Mouse (Mus musculus) cerebellum, adult 11 months (tissue): ENCODE data around the gene Gatm.

Experiments
- DNase-seq: peaks from one replicate; pipeline ENCODE4 v3.0.0; 2022

The Gatm gene

DNA sequence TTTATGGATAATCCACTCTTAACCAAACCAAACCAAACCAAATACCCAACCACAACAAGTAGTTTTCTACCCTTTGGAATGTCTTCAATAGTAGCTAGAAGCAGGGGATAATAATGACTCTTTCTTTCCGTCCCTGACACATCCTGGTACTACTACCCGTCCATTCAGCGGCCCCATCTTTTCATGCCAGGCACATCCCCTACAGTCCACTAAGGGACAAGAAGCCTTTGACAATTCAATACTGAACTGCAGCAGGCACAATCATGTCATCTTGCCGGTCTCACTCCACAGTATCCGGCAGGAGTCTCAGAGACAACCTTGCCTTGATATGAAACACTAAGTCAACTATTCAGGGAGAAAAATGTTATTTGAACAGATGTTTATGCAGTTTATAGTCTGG is 5.3 kb downstream of the Gatm start:
- no peak for DNase-seq

DNA sequence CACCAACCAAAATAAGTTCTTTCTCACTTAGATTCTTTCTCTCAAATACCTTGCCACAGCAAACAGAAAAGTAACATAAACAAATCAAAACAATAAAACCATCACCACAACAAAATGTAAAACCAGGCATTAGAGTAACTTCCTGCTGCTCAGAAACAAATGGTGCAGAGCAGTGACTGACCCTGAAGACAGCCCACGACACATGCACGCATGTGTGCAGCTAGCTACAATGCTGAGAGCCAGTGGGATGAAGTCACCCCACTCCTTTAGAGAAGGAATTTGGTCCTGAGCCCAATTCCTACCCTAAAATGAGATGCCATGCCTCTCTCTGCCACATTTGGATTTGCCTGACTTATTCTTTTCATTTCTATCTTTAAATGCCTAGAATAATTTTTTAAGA is 9.7 kb downstream of the Gatm start:
- DNase-seq, result no peak

DNA sequence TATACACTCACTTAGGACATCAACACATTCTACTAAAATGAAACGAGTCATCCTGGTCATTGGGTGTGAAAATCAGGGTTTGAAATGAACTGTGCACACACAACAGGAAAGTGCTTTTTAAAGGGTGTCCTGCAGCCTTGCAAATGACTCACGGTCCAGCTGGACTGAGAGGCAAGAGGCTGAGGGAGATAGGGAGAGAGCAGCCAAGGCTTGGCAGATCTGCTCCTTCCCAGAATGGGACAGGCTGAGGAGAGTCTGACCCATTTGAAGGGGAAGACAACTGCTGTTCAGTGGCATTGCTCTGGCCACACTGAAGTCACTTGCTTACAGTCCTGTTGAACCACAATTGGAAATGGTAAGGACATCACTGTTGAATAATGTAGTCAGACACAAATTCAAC is 11.4 kb downstream of the Gatm start:
- peak; percentile 50 for DNase-seq

DNA sequence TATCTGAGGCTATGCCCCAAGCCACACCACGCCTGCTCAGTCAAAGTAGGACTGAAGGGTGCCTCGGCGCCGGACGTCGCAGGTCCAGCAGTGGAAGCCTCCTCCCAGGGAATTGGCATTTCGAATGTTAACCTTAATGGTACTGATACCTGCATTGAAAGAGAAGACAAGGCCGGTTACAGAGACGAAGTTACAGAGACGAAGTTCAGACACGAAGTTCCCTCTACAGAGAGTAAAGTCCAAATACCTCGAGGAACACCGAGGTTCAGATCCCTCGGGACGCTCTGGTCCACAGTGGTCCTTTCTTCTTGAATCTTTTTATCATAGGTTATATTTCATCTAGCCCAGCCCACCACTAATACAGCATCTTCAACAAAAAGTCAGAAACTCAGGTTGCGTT is 15.6 kb downstream of the Gatm start:
- DNase-seq, result no peak

DNA sequence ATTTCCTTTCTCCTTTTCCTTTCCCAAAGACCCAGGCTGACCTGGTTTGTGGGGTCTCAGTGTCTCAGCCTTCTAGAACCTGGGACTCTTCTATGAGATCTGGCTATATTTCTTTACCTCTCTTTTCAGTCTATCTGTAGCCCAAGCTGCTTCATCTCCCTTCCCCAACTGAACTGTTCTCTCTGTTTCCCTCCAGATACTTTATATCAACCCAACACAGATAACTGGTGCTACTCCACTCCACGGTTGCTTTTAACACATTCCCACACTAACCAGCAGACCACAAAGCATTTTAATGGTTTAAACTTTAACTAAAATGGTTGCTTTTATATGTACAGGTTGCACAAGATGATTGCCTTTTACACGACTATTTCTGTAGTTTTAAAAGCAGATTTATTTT is 19.9 kb downstream of the Gatm start:
- no peak for DNase-seq

DNA sequence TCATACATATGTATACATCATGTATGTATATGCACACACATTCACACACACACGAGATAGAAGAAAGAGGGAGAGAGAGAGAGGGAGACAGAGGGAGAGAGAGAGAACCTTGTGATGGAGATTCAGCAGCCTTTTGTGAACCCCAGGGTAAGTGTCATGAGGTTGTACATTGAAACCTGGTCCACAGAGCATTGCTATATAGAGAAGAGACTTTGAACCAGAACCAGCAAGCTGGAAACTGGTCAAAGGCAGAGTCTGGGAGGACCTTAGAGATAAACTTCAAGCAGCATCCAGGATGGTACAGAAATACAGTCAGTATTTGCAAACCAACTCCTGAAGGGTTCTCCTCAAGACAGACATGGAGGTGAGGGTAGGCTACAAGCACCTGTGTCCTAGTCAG is 20.8 kb downstream of the Gatm start:
- DNase-seq, result no peak

DNA sequence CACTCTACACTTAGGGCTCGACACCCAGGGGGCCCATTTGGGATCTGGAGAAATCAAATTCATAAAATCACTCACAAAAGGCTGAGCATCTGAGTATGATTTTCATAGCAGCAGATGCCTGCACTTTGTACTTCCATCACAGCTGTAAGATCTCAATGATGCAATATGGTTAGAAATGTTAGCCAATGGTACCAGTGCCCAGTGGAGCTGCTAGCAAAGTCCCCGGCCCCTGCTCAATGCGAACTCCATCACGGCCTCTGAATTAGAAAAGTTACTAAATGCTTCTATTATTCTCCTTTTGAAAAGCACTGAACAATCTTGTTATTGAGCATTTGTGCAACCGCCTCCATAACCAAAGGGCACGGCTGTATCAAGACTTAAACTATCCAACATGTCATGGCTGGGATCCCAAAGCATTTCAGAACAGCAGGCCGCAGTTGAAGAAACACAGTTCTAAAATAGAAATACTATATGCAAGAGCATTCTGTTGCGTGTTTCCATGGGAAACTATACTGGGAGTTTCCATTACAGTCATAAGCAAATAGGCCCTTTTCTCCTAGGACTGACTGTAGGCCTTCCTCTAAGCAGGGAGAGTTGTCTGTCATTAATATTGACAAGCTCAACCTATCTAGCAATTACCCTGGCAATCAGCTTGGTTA is 23.1 kb downstream of the Gatm start:
- no peak for DNase-seq

DNA sequence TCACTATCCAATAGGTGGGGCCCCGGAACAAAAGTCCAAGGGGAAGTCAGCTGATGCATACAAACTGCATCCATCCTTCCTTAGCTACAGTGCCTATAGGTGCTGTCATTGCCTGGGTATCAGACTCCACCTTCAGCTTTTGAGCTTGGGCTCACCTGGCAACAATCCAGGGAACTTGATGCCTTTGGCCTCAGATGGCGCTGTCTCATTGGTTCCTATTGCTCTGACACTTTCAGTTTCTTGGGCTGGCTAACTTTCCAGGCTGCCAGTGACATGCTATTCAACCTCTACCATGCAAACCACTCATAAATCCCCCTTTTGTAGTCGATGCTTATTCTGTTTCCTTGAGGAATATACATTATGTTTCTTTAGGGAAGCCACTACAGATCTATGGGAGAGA is 24.8 kb downstream of the Gatm start:
- no peak for DNase-seq

DNA sequence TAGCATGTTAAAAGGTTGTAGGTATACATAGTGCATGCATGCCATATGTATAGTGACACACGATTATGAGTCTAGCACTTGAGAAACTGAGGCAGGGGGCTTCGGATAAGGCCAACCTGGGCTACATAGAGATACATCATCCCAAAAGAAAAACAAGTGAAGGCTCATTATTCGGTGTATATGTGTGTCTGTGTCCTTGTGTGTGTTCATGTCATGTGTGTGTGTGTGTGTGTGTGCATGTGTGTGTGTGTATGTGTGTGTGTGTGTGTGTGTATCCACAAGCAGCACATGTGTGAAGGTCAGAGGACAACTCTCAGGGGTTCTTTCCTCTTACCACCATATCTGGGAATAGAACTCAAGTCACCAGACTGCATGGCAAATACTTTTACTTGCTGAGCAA is 28.8 kb downstream of the Gatm start:
- no peak for DNase-seq

DNA sequence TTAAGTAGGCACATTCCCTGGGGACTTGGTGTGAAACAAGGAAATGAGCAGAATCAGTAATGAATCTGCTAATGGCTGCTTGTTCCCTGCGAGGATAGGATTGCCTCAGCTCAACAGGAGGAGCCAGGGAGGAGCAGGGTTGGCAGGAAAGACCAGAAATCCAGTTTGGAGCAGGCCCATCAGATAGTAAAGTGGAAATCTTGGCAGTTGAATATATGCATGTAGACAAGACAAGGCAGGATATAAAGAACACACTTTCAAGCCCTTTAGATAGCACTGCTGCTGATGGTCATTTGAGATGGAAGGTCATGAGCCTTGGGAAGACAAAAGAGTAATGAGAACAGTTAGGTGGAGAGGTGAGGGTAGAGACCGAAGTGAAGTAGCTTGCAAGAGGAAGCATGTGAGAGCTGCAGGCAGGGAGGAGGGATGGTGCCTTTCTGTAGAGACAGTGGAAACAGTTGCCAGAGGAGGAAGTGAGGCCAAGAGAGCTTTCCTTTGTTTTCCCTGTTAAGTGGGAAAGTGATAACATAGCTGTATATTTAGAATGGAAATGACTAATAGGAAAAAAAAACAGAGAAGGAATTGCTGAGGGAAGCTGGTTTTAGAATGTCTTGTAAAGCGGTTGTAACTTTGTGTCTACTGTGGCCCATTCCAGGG is 29.6 kb downstream of the Gatm start:
- no peak for DNase-seq

DNA sequence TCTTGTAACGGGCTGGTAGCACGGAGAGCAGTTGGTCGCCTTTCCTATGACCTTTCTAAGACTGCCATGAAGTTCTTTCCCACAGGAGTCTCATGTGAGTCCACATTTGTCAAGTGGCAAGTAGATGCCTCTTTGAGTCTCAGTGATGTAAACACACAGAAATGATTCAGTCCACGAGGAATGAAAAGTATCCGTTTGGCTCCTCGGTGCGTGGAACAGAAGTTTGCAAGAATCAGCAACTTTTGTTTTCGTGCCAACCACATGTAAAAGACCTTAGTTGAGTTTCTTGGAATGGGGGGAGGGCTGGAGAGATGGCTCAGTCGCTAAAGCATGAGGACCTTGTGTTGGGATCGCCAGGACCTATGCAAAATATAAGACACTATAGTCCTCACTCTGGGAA is 30.7 kb downstream of the Gatm start:
- DNase-seq, result no peak

DNA sequence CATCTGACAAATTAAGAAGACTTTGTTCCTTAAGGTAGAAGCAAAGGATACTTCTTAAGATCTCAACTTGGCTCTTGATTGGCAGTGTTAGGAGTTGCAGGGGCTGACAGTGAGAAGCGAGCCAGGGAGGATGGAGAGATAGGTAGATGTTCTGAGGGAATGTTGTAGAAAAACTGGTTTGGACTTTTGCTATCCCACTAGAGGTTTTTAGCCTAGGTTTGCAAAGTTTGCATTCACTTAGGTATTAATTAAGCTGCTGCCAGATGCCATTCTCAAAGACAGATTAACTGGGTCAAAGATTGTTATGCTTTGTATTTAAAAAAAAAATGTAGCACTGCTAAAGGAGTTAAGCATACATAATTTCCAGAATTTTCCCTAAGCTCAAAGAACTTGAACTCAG is 33.8 kb downstream of the Gatm start:
- no peak for DNase-seq

DNA sequence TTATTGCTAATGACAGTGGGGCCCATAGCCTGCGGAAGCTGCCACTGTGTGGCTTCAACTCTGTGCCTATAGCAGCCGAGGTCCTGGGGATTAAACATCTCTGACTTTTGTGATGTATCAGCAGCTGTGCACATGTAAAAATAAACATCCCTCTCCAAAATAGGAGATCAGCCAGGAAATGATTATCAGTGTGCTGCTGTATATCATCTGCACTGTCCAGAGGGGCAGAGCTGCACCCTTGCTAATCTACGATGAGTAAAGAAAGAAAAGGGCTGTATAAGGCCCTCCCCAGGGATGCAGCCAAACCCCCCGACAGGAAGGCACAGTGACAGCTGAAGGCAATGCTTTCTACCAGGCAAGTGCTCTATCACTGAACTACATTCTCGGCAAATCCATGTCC is 34.8 kb downstream of the Gatm start:
- no peak for DNase-seq

DNA sequence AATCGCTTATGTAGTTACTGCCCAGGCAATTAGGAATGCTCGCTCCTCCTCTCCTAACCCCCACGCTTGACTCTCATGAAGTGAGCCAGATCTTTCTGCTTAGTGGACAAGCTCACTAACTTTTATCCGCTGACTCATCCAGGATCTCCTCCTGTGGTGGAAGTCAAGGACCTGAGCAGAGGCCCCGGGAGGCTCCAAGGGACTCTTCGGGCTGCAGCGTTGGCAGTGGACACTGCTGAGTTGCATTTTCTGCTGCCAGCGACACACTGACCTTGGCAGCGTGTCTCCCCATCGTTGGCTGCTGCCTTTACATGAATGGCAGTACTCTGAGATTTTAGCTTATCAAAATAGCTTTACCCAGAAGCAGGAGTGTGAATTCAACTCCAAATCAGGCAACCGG is 35.6 kb downstream of the Gatm start:
- DNase-seq, result no peak

DNA sequence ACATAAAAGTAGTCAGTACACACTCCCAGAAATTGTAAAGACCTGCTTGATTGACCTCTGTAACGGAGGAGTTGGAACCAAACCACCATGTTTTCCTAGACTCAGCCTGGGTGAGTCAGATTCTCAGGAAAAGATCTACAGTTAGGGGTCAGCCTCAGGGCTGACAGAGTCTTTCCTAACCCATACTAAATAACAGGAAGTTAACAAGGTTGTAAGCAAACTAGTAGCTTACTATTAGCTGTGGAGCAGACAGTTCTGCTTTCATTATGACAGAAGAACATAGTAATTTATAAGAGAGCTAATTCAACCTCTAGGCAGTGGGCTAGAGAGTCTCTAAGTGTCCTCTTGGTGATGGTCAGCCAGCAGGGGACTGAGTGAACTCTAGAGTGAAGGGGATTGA is 38.7 kb downstream of the Gatm start:
- no peak for DNase-seq

DNA sequence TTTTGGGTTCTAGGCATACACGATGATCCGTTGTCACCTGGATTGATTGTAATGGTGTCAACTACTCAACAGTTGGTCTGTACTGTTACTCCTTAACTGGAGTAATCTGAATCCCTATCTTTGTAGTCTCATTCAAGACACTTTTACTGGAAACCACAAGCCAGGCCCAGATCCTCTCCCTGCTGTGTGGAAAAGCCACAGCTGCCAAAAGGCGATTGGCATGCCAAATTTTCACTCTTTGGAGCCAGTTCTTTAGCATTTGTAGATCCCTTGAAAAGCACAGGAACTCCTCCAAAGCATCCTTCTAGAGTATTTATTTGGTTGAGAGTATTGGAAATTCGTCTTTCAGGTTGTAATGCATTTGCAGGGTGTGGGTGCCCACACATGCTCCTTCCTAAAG is 39.8 kb downstream of the Gatm start:
- DNase-seq, result no peak

DNA sequence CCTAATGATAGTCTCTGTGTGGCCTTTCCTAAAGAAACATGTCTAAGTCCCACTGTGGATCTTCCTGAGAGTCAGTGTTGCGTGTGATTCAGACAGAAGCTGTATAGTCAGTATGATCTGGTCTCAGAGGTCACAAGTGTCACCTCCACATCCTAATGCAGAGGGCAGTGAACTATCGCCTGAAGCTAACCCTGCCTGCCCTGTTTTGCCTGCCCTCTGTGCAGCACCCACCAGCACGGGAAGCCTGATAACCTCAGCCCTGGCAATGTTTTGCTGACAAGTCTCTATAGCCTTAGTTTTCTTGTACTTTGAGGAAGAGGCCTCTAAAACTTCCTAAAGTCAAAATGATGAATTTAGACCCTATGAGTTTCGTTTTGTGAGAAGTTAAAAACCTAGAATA is 40.7 kb downstream of the Gatm start:
- DNase-seq, result no peak

DNA sequence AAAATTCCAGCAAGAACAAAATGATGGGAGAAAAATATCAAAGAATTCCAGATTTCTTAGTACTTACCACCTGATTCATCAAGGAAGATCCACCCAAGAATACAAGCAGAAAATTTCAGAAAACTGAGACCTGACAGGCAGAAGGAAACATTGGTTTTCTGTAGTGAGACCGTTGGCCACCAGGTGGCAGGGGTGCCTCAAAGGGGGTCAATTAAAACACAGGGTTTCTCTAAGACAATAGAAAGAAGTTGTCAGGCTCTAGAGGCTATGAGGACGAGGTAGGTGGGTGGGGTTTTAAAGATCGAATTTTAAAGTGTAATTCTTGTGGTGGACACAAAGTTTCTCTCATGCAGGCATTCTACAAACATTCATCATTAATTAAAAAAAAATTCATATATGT is 41.7 kb downstream of the Gatm start:
- DNase-seq, result peak; percentile 27

DNA sequence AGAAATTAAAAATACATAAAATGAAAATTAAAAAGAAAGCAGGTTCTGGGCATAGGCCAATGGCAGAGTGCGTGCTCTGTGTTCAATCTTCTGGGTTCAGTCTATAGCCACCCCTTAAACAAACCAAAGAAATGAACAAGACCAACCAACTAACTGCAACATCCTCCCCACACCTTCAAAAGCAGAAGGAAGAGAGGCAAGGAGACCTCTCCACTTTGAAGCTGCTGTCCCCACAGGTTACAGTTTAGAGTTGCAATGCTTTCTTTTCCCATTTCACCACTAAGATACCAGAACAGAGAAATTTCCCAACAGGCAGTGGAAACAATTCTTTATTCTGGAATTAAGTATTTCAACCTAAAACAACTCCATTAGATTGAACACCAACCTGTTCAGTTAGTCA is 48.9 kb downstream of the Gatm start:
- DNase-seq, result no peak

DNA sequence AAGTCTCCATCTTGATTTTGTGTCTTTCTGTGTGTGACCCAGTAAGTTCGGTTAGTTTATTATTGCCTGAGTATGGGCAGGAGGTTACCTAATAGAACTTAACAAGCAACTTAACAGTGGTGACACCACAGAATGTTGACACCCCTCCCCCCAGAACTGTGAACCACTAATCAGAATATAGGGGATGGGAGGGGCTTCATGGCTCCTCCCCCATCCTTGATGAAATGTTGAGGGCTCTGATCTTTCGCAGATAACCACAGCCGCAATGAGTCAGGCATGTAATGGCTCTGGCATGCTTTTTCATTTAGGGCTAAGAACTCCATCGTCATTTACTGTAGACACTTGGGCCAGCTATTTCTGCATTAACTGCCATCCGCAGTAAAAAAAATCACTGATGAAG is 49.9 kb downstream of the Gatm start:
- DNase-seq, result no peak

DNA sequence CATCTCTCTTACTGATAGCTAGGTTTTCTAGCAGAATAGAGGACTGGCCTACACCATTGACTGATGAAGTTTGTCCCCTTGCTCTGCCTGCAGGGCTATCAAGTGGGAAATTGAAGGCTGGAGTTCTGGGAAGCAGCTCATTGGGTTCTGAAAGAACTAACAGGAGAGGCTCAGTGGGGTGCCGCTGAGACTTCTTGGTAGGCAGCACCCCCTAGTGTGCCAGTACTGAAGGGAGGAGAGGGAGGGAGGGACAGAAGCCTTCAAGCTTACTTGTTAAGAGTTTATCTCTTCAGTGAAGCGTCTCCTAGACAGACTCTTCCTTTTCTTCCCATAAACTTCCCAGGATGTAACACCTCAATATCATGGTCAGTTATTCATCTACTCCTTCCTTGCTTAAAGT is 52.8 kb downstream of the Gatm start:
- DNase-seq, result no peak
